Mouse (Mus musculus): ENCODE data around the gene Tenm4.

DNA sequence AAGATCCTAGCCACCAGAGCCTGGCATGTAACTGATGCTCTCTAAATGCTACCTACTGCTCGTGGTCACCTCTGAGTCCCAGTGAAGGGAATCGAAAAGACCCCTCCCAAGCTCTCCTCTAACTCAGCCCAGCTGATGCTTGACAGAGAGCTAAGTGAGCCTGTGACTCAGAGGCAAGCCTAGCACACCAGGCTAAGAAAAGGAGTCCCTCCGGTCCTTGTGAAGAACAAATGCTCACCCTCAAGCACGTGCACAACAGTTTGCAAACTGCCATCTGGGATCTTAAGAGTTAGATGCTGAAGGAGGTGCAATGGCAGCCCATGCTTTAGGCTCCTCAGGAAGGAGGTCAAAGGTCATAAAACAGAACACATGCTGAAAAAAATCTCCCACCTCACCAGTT is 380.8 kb downstream of the Tenm4 start:
- TF ChIP-seq CTCF (IDR thresholded peaks at IDR 0.05; ENCODE audit: extremely low read depth, insufficient read length, insufficient replicate concordance, low read depth, low read length) (no peak), POLR2A (IDR thresholded peaks at IDR 0.05; ENCODE audit: low read depth, low read length) (no peak)
